Mouse (Mus musculus) midbrain, embryonic 13.5 days (tissue): ENCODE results near the gene Ppm1g. TPM values are rescaled to one million over a fixed set of nuclear protein-coding genes. Genes with fewer than 3 reads are reported as not detected.

ENCODE experiments used
- ATAC-seq: fragments of 200-750 bp; cut with Nextera tagmentation; 2 replicates; pipeline ENCODE4 v1.8.0; 2017; ENCODE audit warnings: mild to moderate bottlenecking, moderate TSS enrichment, moderate library complexity
- H3K27ac ChIP-seq: fragments of 300-500 bp; sonication (generic); 2 replicates; pipeline ENCODE4 v1.5.1; 2015; ENCODE audit warnings: inconsistent platforms, mild to moderate bottlenecking, moderate library complexity
- H3K27me3 ChIP-seq: fragments of 300-500 bp; sonication (generic); 2 replicates; pipeline ENCODE4 v1.6.1; 2015; ENCODE audit warnings: mild to moderate bottlenecking, inconsistent platforms
- H3K36me3 ChIP-seq: fragments of 300-500 bp; sonication (generic); 2 replicates; pipeline ENCODE4 v1.6.1; 2015; ENCODE audit warnings: mild to moderate bottlenecking, inconsistent platforms
- H3K4me1 ChIP-seq: fragments of 300-500 bp; sonication (generic); replicated peaks from 2 replicates; pipeline ENCODE4 v1.6.1; 2015; ENCODE audit warnings: inconsistent platforms
- H3K4me2 ChIP-seq: fragments of 300-500 bp; sonication (generic); replicated peaks from 2 replicates; pipeline ENCODE4 v1.6.1; 2015; ENCODE audit warnings: moderate library complexity, mild to moderate bottlenecking, inconsistent platforms
- H3K4me3 ChIP-seq: fragments of 300-500 bp; sonication (generic); replicated peaks from 2 replicates; pipeline ENCODE4 v1.5.1; 2015; ENCODE audit warnings: mild to moderate bottlenecking, inconsistent platforms
- H3K9ac ChIP-seq: fragments of 300-500 bp; sonication (generic); replicated peaks from 2 replicates; pipeline ENCODE4 v1.6.1; 2015; ENCODE audit warnings: mild to moderate bottlenecking, inconsistent platforms
- H3K9me3 ChIP-seq: fragments of 300-500 bp; sonication (generic); 2 replicates; pipeline ENCODE4 v1.6.1; 2016; ENCODE audit warnings: mild to moderate bottlenecking, inconsistent platforms
- WGBS: fragments of 180-500 bp; shearing (Covaris S2); methylation state at CpG from one replicate; pipeline ENCODE4 v1.1.7; 2015; 5-methylcytosine and 5-hydroxymethylcytosine counted together
- polyA plus RNA-seq: library from polyadenylated mRNA; unstranded; fragments of >200 nt; fragmentation: Nextera tagmentation; extraction: Ambion mirVana; gene quantifications from 2 replicates; pipeline ENCODE4 v1.2.1, GENCODE M21; 2015

Ppm1g gene
- 174 and 175 TPM in 2 replicates for polyA plus RNA-seq

DNA sequence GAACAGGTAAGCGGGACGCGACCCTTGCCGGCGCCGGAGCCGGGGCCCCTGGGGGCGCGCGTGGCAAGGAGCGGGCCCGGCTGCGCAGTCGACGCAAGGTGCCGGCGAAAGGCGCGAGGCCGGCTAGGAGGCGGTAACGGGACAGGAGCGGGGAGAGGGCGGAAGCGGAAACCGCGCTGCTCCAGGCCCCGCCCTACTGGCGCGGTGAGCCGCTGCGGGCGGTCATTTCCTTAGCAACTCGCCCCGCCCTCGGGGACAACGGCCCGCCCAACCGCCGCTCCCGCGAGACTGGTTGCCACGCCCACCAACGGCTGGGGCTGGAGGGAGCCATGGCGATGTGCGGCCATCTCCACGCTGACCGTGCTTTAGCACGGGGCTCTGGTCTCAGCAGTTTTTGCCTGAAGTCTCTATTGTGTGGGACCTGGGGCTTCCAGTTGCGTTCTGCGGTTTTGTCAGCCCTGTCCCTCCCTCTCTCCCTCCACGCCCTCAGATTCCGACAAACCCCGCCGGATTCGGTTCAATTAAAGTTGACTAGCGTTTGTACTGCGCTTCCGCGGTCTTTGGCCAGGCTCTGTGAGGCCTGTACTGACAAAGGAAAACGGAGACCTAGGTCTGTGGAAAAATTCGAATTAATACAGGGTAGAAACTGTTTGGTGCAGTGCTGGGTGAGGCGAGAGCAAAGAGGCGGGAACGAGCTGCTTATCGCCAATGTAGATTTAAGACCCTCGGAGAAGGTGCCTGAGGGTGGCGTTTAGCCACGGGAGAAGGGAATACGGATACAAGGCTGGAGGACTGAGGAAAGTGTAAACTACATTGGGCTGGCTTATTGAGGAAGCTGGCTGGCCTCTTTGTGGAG lies at the start of gene Ppm1g:
Ppm1g (minus strand) TSS at position 240 of the 856 bp plus-strand sequence.
- peaks cover 24% of the 10 kb centered on the region for H3K4me1 ChIP-seq
- no peaks in the 10 kb centered on the region for H3K9me3 ChIP-seq
- H3K9ac ChIP-seq: peak within 1 kb of the TSS; percentile 94
- H3K36me3 ChIP-seq: no peaks in the 10 kb centered on the region
- peak within 1 kb of the TSS; percentile 95 for H3K27ac ChIP-seq
- H3K27me3 ChIP-seq: no peaks in the 10 kb centered on the region
- WGBS: under 1% methylated on average over 70 of the region's 70 CpGs
- peak; percentile 95 for ATAC-seq
- H3K4me2 ChIP-seq: peak within 1 kb of the TSS; percentile 91
- peak within 1 kb of the TSS; percentile 85 for H3K4me3 ChIP-seq

DNA sequence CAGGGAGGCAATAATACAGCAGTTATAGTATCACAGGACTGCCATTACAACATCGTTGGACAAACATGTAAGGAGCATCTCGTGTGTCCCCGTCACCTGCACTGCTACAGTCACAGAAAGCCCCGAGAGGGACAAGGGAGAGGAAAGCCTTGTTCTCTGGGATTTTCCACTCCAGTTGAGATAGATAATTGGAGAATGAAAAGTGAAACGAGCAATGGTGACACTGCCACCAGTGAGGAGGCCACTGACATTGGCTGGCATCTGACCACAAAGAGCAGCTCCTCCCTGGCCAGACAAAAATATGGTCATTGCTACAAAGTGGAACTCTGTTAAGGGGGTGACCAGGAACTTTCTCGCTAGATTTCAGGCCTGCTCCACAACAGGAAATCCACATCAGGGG lies 47.2 kb upstream of the Ppm1g start:
- Histone ChIP-seq H3K4me3 (no peak overlapping the region), H3K27me3 (no peaks in the 10 kb centered on the region), H3K4me1 (no peaks in the 10 kb centered on the region), H3K27ac (no peak overlapping the region), H3K36me3 (peaks cover 93% of the 10 kb centered on the region), H3K9me3 (no peaks in the 10 kb centered on the region), H3K4me2 (no peak overlapping the region), H3K9ac (no peak overlapping the region)
- WGBS: 51% methylated on average over 6 of the region's 6 CpGs
- no peak for ATAC-seq

DNA sequence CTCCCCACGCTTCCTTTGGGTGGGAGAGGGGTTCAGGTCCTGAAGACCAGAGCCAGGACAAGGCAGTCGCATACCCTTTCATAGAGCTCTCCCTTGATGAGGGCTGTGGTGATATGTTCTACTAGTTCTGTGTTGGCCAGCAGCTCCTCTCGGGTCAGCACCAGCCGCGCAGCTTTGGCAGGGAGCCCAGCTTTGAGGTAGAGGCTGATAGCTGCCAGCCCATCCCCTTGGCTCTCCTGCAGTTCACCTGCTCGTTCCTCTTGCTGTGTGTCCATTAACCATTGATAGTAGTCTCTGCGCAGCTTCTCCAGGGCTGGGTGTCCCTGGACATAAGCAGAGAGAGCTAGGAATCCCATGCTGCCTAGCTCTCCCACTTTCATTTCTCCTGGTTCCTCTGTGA lies 45.6 kb upstream of the Ppm1g start:
- Histone ChIP-seq H3K27me3 (no peaks in the 10 kb centered on the region), H3K4me3 (no peak overlapping the region), H3K9ac (no peak overlapping the region), H3K36me3 (peaks cover 96% of the 10 kb centered on the region), H3K9me3 (no peaks in the 10 kb centered on the region), H3K4me2 (no peak overlapping the region), H3K27ac (no peak overlapping the region), H3K4me1 (no peaks in the 10 kb centered on the region)
- no peak for ATAC-seq
- WGBS: 91% methylated on average over 7 of the region's 7 CpGs

DNA sequence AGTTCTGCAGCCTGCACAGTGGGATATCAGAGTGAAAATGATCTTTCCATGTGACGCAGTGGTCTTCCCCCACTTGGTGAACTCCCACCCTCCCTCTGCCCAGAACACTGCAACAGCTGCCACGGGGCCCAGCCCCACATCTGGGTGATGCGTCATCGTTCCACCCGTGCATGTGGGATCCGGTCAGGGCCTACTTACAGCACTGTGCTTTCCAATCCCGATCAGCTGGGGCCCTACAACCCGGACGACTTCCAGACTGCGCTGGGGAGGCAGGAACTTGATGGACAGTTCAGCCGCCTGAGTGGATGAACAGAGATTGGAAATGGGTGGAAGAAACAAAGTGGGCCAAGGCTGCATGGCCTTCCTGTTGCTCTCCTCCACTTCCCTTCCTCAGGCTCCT lies 37.1 kb upstream of the Ppm1g start:
- 92% methylated on average over 11 of the region's 11 CpGs for WGBS
- Histone ChIP-seq H3K9me3 (no peaks in the 10 kb centered on the region), H3K4me2 (no peak overlapping the region), H3K4me1 (no peaks in the 10 kb centered on the region), H3K27me3 (no peaks in the 10 kb centered on the region), H3K36me3 (peaks cover 91% of the 10 kb centered on the region), H3K27ac (no peak overlapping the region), H3K4me3 (no peak overlapping the region), H3K9ac (no peak overlapping the region)
- ATAC-seq: no peak

DNA sequence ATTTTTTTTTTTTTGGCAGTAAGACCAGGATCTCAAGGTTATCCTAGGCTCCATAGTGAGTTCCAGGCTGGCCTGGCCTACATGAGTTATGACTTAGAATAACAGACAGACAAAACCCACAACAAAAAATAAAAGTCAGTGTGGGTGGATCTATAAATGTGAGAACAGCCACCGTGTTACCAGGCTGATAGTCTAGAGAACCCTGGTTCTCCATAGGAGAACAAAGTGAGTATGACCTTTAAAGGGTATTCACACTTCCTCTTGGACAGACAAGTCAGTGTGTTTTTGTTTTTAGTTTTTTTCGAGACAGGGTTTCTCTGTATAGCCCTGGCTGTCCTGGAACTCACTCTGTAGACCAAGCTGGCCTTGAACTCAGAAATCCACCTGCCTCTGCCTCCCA lies 35.5 kb upstream of the Ppm1g start:
- Histone ChIP-seq H3K4me3 (no peak overlapping the region), H3K36me3 (peaks cover 91% of the 10 kb centered on the region), H3K4me2 (no peak overlapping the region), H3K27ac (no peak overlapping the region), H3K9me3 (no peaks in the 10 kb centered on the region), H3K4me1 (peaks cover 9% of the 10 kb centered on the region), H3K9ac (no peak overlapping the region), H3K27me3 (no peaks in the 10 kb centered on the region)
- WGBS: 81% methylated on average over 2 of the region's 2 CpGs
- ATAC-seq: no peak

DNA sequence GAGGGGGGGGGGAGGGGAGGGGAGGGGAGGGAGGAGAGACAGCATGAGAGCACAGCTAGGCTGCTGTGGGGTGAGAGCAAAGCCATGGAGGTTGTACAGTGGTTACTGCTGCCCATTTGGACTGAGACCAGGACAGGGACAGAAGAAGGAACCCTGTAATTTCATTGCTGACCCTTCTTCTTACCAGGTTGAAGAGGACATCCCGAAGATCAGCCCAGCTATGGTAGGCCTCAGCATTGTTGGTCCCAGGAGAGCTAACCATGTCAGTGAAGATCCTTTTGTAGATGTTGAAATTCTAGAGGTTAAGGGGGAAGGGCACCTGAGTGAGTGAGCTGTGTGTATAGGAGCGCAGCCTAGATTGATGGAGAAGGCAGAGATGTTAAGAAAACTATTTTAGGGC lies 34.9 kb upstream of the Ppm1g start:
- Histone ChIP-seq H3K27ac (no peak overlapping the region), H3K36me3 (peaks cover 91% of the 10 kb centered on the region), H3K4me2 (no peak overlapping the region), H3K27me3 (no peaks in the 10 kb centered on the region), H3K9me3 (no peaks in the 10 kb centered on the region), H3K9ac (no peak overlapping the region), H3K4me1 (peaks cover 9% of the 10 kb centered on the region), H3K4me3 (no peak overlapping the region)
- ATAC-seq: no peak
- 95% methylated on average over 2 of the region's 2 CpGs for WGBS

DNA sequence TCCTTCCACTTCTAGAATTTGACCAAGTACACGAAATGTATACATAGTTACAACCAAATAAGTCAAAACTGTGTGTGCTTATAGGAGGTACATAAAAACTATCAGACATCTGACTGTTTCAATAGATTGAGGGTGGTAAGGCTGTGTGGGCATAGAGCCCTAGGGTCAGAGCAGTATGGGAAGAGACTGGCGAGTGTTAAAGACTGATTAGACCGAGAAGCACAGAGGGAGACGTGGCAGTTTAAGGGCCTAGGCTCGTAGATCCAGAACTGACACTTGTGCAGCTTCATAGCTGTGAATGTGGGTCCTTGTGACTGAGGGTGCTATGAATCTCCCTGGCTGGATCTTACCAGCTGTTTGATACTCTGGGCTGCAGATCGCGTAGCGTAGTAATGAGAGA lies 34.4 kb upstream of the Ppm1g start:
- no peak for ATAC-seq
- Histone ChIP-seq H3K27ac (no peak overlapping the region), H3K4me1 (peaks cover 9% of the 10 kb centered on the region), H3K27me3 (no peaks in the 10 kb centered on the region), H3K9me3 (no peaks in the 10 kb centered on the region), H3K36me3 (peaks cover 91% of the 10 kb centered on the region), H3K4me3 (no peak overlapping the region), H3K4me2 (no peak overlapping the region), H3K9ac (no peak overlapping the region)
- WGBS: 89% methylated on average over 8 of the region's 8 CpGs

DNA sequence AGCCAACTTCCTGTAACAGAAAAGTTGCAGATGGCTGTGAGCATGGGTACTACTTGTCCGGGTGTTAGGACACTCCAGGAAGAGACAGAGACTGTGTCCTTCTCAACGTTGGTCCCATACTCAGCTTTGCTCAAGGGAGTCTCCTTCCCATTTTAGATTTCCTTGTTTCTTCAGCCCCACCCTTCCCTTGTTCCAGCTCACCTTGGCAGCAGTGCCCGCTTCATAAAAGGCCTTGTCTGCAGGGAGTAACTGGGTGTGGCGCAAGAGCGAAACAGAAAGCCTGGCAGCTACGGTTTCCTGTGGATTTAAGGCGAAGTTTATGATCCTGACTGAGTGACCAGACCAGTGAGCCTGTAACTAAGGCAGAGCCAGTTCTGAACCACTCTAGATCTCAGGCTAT lies 34.0 kb upstream of the Ppm1g start:
- peaks cover 91% of the 10 kb centered on the region for H3K36me3 ChIP-seq
- WGBS: 90% methylated on average over 7 of the region's 7 CpGs
- no peak overlapping the region for H3K27ac ChIP-seq
- peaks cover 9% of the 10 kb centered on the region for H3K4me1 ChIP-seq
- no peaks in the 10 kb centered on the region for H3K27me3 ChIP-seq
- H3K4me3 ChIP-seq: no peak overlapping the region
- H3K4me2 ChIP-seq: no peak overlapping the region
- H3K9me3 ChIP-seq: no peaks in the 10 kb centered on the region
- no peak overlapping the region for H3K9ac ChIP-seq
- no peak for ATAC-seq

DNA sequence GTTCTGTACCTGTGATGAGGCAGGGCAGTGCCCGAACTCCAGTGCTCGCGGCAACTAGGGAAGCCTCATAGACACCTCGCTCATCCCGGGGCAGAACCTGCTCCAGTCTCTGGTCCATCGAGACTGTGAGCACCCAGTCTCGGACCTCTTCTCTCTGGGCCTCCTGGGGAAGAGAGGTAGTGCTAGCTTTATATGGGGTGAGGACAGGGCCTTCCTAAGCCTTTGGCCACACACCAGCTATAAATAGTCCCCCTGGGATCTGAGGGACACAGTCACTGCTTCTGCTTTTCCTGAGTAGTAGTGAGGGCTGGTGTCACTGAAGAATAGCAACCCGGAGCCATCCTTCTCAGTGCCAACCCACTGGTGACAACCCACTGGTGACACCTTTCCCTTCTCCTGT lies 33.3 kb upstream of the Ppm1g start:
- H3K27ac ChIP-seq: no peak overlapping the region
- H3K4me1 ChIP-seq: peaks cover 9% of the 10 kb centered on the region
- H3K4me3 ChIP-seq: no peak overlapping the region
- H3K9ac ChIP-seq: no peak overlapping the region; the same call in 1 of the 2 replicates
- H3K9me3 ChIP-seq: no peaks in the 10 kb centered on the region
- H3K27me3 ChIP-seq: no peaks in the 10 kb centered on the region
- WGBS: 95% methylated on average over 8 of the region's 8 CpGs
- H3K36me3 ChIP-seq: peaks cover 92% of the 10 kb centered on the region
- H3K4me2 ChIP-seq: no peak overlapping the region
- ATAC-seq: no peak

DNA sequence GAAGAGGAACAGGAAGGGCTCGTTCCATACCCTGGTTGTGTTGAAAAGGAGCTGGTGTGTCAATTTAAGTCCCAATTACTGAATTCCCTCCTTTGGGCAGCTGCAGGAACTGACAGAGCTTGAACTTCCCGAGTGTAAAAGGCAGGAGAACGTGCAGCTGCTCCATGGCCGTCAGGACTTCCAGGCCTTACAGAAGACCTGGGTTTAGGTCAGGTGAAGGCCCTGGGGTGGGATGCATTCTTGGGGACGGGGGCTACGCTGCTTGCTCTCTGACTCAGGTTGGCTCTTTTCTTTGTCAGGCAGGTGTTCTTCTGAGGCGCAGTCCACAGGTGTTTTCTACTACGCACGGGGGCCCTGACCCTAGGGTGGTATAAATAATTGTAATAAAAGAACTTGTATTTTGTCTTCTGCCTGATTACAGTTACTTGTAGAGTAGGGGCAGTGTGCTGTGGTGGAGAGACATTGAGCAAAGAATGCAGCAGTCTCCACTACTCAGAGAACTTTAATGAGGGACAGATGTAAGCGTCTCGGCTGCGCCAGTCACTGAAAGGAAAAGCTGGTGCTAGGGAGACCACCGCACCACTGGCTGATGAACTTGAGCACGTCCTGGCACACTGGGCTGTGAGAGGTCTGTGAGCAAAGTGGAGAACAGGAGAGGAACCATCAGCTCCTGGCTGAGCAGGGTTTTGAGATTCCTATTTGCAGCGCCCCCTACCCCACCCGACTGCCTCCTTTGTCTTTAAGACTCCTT lies 32.5 kb upstream of the Ppm1g start:
- no peaks in the 10 kb centered on the region for H3K27me3 ChIP-seq
- no peak overlapping the region for H3K4me3 ChIP-seq
- no peak for ATAC-seq
- peaks cover 94% of the 10 kb centered on the region for H3K36me3 ChIP-seq
- no peaks in the 10 kb centered on the region for H3K9me3 ChIP-seq
- H3K4me2 ChIP-seq: no peak overlapping the region
- peaks cover 9% of the 10 kb centered on the region for H3K4me1 ChIP-seq
- no peak overlapping the region for H3K9ac ChIP-seq
- WGBS: 87% methylated on average over 16 of the region's 16 CpGs
- no peak overlapping the region for H3K27ac ChIP-seq

DNA sequence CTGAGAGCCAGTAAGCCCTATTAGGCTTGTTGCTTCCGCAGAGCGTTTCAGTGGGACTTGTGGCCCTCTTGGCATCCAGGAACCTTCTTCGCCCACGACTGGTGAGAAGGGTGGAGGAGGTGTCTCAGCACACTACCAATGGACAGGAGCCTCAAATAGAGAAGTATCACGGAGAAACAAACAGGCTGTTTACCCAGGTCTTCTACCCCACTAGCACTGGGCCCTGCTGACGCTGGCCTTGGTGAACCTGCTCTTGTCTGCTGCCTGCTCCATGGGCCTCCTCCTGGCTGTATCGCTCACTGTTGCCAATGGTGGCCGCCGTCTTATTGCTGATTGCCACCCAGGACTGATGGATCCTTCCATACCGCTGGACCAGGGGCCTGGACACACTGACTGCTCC lies 31.7 kb upstream of the Ppm1g start:
- Histone ChIP-seq H3K27ac (no peak overlapping the region), H3K27me3 (no peaks in the 10 kb centered on the region), H3K4me3 (no peak overlapping the region), H3K9me3 (no peaks in the 10 kb centered on the region), H3K36me3 (peaks cover 97% of the 10 kb centered on the region), H3K9ac (no peak overlapping the region), H3K4me1 (peaks cover 9% of the 10 kb centered on the region), H3K4me2 (peak overlapping the region; percentile 15; the same call in 1 of the 2 replicates)
- WGBS: 53% methylated on average over 10 of the region's 10 CpGs
- peak; percentile 22; the same call in 1 of the 2 replicates for ATAC-seq

DNA sequence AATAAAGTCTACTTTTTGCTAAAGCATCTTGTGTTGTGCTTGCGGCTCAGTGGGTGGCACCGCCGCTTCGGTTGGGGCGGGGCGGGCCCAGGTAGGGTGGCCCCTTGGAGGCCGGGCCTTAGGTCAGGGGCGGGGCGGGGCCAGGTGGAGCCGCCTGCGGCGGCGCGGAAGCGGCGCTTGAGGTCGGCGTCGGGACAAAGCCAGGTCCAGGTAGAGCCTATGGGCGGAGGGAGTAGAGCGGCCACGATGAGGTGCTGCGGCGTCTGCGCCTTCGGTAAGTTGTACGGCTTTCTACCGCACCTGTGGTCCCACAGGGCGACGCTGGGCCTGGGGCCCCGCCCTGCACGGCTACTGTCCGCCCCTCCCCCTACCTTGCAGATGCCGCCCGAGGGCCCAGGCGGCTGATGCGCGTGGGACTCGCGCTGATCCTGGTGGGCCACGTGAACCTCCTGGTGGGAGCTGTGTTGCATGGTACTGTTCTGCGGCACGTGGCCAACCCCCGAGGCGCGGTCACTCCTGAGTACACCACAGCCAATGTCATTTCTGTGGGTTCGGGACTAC lies 31.1 kb upstream of the Ppm1g start, which contains the start of gene Krtcap3:
Krtcap3 (plus strand) TSS at position 151 of the 561 bp plus-strand sequence.
- Histone ChIP-seq H3K4me2 (peak within 1 kb of the TSS; percentile 15), H3K36me3 (peaks cover 99% of the 10 kb centered on the region)
- peak; percentile 75 for ATAC-seq

More for the DNA sequence above, 31.1 kb upstream of the Ppm1g start, which contains the start of gene Krtcap3:
- no peaks in the 10 kb centered on the region for H3K27me3 ChIP-seq
- no peak within 1 kb of the TSS for H3K4me3 ChIP-seq
- whole genome bisulfite sequencing: 13% methylated on average over 45 of the region's 47 CpGs
- H3K27ac ChIP-seq: no peak within 1 kb of the TSS
- H3K9me3 ChIP-seq: no peaks in the 10 kb centered on the region
- peak within 1 kb of the TSS; percentile 41; the same call in 1 of the 2 replicates for H3K9ac ChIP-seq
- H3K4me1 ChIP-seq: peaks cover 9% of the 10 kb centered on the region
